Mouse (Mus musculus) naive thymus-derived CD4-positive, alpha-beta T cell, adult 2 months (primary cell): ENCODE data around the gene Olfr1174-ps.

Source experiments
- DNase-seq: peaks from one replicate; pipeline ENCODE4 v3.0.0-alpha.2; 2011; ENCODE audit warnings: low read depth

Gene Olfr1174-ps

GRCm38 (mm10) chr2:88315035-88315434 lies at the start of gene Olfr1174-ps:
Gene Olfr1174-ps (minus strand): TSS chr2:88315135.
- DNase-seq: no peak

GRCm38 (mm10) chr2:88356304-88356703 lies 41.4 kb upstream of the Olfr1174-ps start:
- peak; percentile 4 for DNase-seq

- DNase-seq: no peak
These were observed 31.5 kb upstream of the Olfr1174-ps start, which contains the start of gene Olfr1177-ps for GRCm38 (mm10) chr2:88346392-88346791. Gene Olfr1177-ps (minus strand): TSS chr2:88346492.

GRCm38 (mm10) chr2:88336421-88336820 lies 21.5 kb upstream of the Olfr1174-ps start, which contains the start of gene Olfr1176:
Gene Olfr1176 (plus strand): TSS chr2:88336721.
- no peak for DNase-seq

- no peak for DNase-seq
These were observed 12.2 kb upstream of the Olfr1174-ps start, which contains the start of gene Olfr1175-ps for GRCm38 (mm10) chr2:88327115-88327514. Gene Olfr1175-ps (minus strand): TSS chr2:88327215.

- DNase-seq: no peak
These were observed 35.2 kb downstream of the Olfr1174-ps start, which contains the start of gene Olfr1173 for GRCm38 (mm10) chr2:88279775-88280174. Gene Olfr1173 (minus strand): TSS chr2:88279875.
